Mouse (Mus musculus): ENCODE results near the gene Gm10775. TPM values are rescaled to one million over a fixed set of nuclear protein-coding genes. Genes with fewer than 3 reads are reported as not detected.

Gm10775 gene
- total RNA-seq, 2 experiments from 2014 or later: not detected

Other genes starting within 250 kb of the Gm10775 start
- gene Spata31d1c, start 226.5 kb upstream of the Gm10775 start, total RNA-seq (2021): not detected
- gene Prss47, start 206.8 kb upstream of the Gm10775 start, total RNA-seq (2021): not detected
- gene Mfsd14b, start 146.6 kb upstream of the Gm10775 start, total RNA-seq (2021): 10 to 100 TPM; 26.8 to 27.9 TPM
- not detected for gene Olfr465-ps1, start 121.5 kb upstream of the Gm10775 start, total RNA-seq (2021)
- not detected for gene Olfr466, start 109.3 kb upstream of the Gm10775 start, total RNA-seq (2021)
- not detected for gene Nlrp4f, start 53.6 kb upstream of the Gm10775 start, total RNA-seq (2021)
- 10 to 100 TPM; 28.3 to 39.0 TPM for gene Zfp369, start 19.3 kb downstream of the Gm10775 start, total RNA-seq (2021)